Mouse (Mus musculus) forebrain, postnatal 0 days (tissue): ENCODE data around the gene Ebf1. TPM values are rescaled to one million over a fixed set of nuclear protein-coding genes. Genes with fewer than 3 reads are reported as not detected.

Experiments
- ATAC-seq: fragments of 200-750 bp; cut with Nextera tagmentation; 2 replicates; pipeline ENCODE4 v1.8.0; 2017; ENCODE audit warnings: mild to moderate bottlenecking, moderate library complexity
- DNase-seq: peaks from one replicate; pipeline ENCODE4 v3.0.0-alpha.2; 2015
- H3K27ac ChIP-seq: fragments of 300-500 bp; sonication (generic); 2 replicates; pipeline ENCODE4 v1.5.1; 2014; ENCODE audit warnings: low read depth, mild to moderate bottlenecking, antibody characterized with exemption, low read length, moderate library complexity, mixed read lengths
- H3K27me3 ChIP-seq: fragments of 300-500 bp; sonication (generic); 2 replicates; pipeline ENCODE4 v1.6.1; 2014; ENCODE audit warnings: mild to moderate bottlenecking, low read length, mixed read lengths; ENCODE audit not compliant: insufficient read depth
- H3K36me3 ChIP-seq: fragments of 300-500 bp; sonication (generic); 2 replicates; pipeline ENCODE4 v1.6.1; 2014; ENCODE audit warnings: mild to moderate bottlenecking, moderate library complexity; ENCODE audit not compliant: insufficient read depth
- H3K4me1 ChIP-seq: fragments of 300-500 bp; sonication (generic); 2 replicates; pipeline ENCODE4 v1.6.1; 2014; ENCODE audit warnings: antibody characterized with exemption; ENCODE audit not compliant: insufficient read depth
- H3K4me2 ChIP-seq: fragments of 300-500 bp; sonication (generic); 2 replicates; pipeline ENCODE4 v1.6.1; 2014; ENCODE audit warnings: low read depth, mild to moderate bottlenecking, moderate library complexity
- H3K4me3 ChIP-seq: fragments of 300-500 bp; sonication (generic); 2 replicates; pipeline ENCODE4 v1.5.1; 2014; ENCODE audit warnings: low read depth, low read length, mixed read lengths
- H3K9ac ChIP-seq: fragments of 300-500 bp; sonication (generic); 2 replicates; pipeline ENCODE4 v1.6.1; 2014; ENCODE audit warnings: mild to moderate bottlenecking
- H3K9me3 ChIP-seq: fragments of 300-500 bp; sonication (generic); 2 replicates; pipeline ENCODE4 v1.6.1; 2016; ENCODE audit warnings: low read length
- CTCF ChIP-seq: sonication (generic); IDR thresholded peaks from 2 replicates; pipeline ENCODE4 v1.5.1; 2016; ENCODE audit warnings: antibody characterized with exemption, control low read depth, low read depth
- WGBS: fragments of 180-500 bp; shearing (Covaris S2); extraction: QIAGEN DNeasy Blood & Tissue Kit; methylation state at CpG from one replicate; pipeline ENCODE4 v1.1.7; 2014; 5-methylcytosine and 5-hydroxymethylcytosine counted together
- polyA plus RNA-seq: library from polyadenylated mRNA; unstranded; fragments of >200 nt; fragmentation: Nextera tagmentation; extraction: Ambion mirVana; gene quantifications from 2 replicates; pipeline ENCODE4 v1.2.1, GENCODE M21; 2015
- total RNA-seq: library from RNA; depleted of rRNA; stranded (reverse); fragments of >200 nt; gene quantifications from 2 replicates; pipeline ENCODE4 v1.2.3, GENCODE M21; 2014

Gene Ebf1
- total and polyA plus RNA-seq, 2 experiments from 2014 or later = 12.9 to 20.6 TPM

- H3K9ac ChIP-seq = peak overlapping the region; percentile 22; the same call in 1 of the 2 replicates
- H3K4me1 ChIP-seq = 0 out of 2 replicates have a peak, but pooled peaks cover 2% of the 10 kb centered on the region
- peaks cover 65% of the 10 kb centered on the region for H3K27me3 ChIP-seq
- no peaks in the 10 kb centered on the region for H3K9me3 ChIP-seq
- H3K36me3 ChIP-seq = no peaks in the 10 kb centered on the region
- WGBS = 3% methylated on average over 15 of the region's 15 CpGs
- no peak for ATAC-seq
- H3K4me2 ChIP-seq = peak overlapping the region; percentile 35
- DNase-seq = no peak
- peak overlapping the region; percentile 43 for H3K4me3 ChIP-seq
- H3K27ac ChIP-seq = peak overlapping the region; percentile 35; the same call in 1 of the 2 replicates
- TF ChIP-seq CTCF = no peak
Measured at GRCm38 (mm10) chr11:44619131-44619886, 2.2 kb downstream of the Ebf1 start.

- DNase-seq (no peak), ATAC-seq (no peak)
- no peak for TF ChIP-seq CTCF
- Histone ChIP-seq H3K4me3 (peak overlapping the region; percentile 43), H3K27ac (no peak overlapping the region; the same call in 1 of the 2 replicates), H3K36me3 (no peaks in the 10 kb centered on the region), H3K9ac (peak overlapping the region; percentile 22; the same call in 1 of the 2 replicates), H3K9me3 (no peaks in the 10 kb centered on the region), H3K4me2 (peak overlapping the region; percentile 35), H3K4me1 (0 out of 2 replicates have a peak, but pooled peaks cover 2% of the 10 kb centered on the region), H3K27me3 (peaks cover 64% of the 10 kb centered on the region)
- WGBS = 3% methylated on average over 41 of the region's 41 CpGs
Measured at GRCm38 (mm10) chr11:44619887-44620693, 3.0 kb downstream of the Ebf1 start.

- ATAC-seq = no peak
- Histone ChIP-seq H3K4me3 (no peak overlapping the region), H3K27me3 (peaks cover 56% of the 10 kb centered on the region), H3K9me3 (no peaks in the 10 kb centered on the region), H3K4me1 (0 out of 2 replicates have a peak, but pooled peaks cover 2% of the 10 kb centered on the region), H3K9ac (no peak overlapping the region), H3K4me2 (peak overlapping the region; percentile 35), H3K27ac (no peak overlapping the region), H3K36me3 (no peaks in the 10 kb centered on the region)
- no peak for TF ChIP-seq CTCF
- WGBS = 22% methylated on average over 18 of the region's 19 CpGs
- no peak for DNase-seq
Measured at GRCm38 (mm10) chr11:44620694-44621446, 3.8 kb downstream of the Ebf1 start.

GRCm38 (mm10) chr11:44621615-44622014 is 4.5 kb downstream of the Ebf1 start:
- Histone ChIP-seq H3K4me1 (0 out of 2 replicates have a peak, but pooled peaks cover 2% of the 10 kb centered on the region), H3K4me2 (peak overlapping the region; percentile 35), H3K36me3 (no peaks in the 10 kb centered on the region), H3K4me3 (0 out of 2 replicates have a peak overlapping the region, but pooled peaks have one; percentile 5), H3K27me3 (peaks cover 49% of the 10 kb centered on the region), H3K9me3 (no peaks in the 10 kb centered on the region), H3K27ac (no peak overlapping the region), H3K9ac (no peak overlapping the region)
- no peak for ATAC-seq
- 27% methylated on average over 10 of the region's 10 CpGs for WGBS
- no peak for DNase-seq
- TF ChIP-seq CTCF = no peak

- H3K27me3 ChIP-seq = peaks cover 43% of the 10 kb centered on the region
- no peaks in the 10 kb centered on the region for H3K4me1 ChIP-seq
- 28% methylated on average over 11 of the region's 11 CpGs for WGBS
- no peak for TF ChIP-seq CTCF
- H3K9ac ChIP-seq = no peak overlapping the region
- no peaks in the 10 kb centered on the region for H3K9me3 ChIP-seq
- ATAC-seq (no peak), DNase-seq (no peak)
- H3K27ac ChIP-seq = no peak overlapping the region
- no peaks in the 10 kb centered on the region for H3K36me3 ChIP-seq
- no peak overlapping the region for H3K4me3 ChIP-seq
- H3K4me2 ChIP-seq = peak overlapping the region; percentile 35; the same call in 1 of the 2 replicates
Measured at GRCm38 (mm10) chr11:44622023-44622731, 5.1 kb downstream of the Ebf1 start.

GRCm38 (mm10) chr11:44624564-44624963 is 7.4 kb downstream of the Ebf1 start:
- 77% methylated on average over 5 of the region's 5 CpGs for WGBS
- Histone ChIP-seq H3K9me3 (no peaks in the 10 kb centered on the region), H3K27ac (no peak overlapping the region), H3K4me1 (no peaks in the 10 kb centered on the region), H3K36me3 (no peaks in the 10 kb centered on the region), H3K4me2 (no peak overlapping the region), H3K4me3 (no peak overlapping the region), H3K9ac (no peak overlapping the region), H3K27me3 (peaks cover 45% of the 10 kb centered on the region)
- no peak for TF ChIP-seq CTCF
- no peak for ATAC-seq
- no peak for DNase-seq
